Mouse (Mus musculus) cortical plate, adult 2 months (tissue): ENCODE measurements around the gene Fkrp.

Experiments used
- CTCF ChIP-seq: fragments of 200-500 bp; IDR thresholded peaks from 2 replicates; pipeline ENCODE4 v1.5.1; 2011; ENCODE audit warnings: mild to moderate bottlenecking, control low read depth, low read length; ENCODE audit not compliant: insufficient read depth; ENCODE audit errors: extremely low read depth
- POLR2A ChIP-seq: fragments of 200-500 bp; IDR thresholded peaks from 2 replicates; pipeline ENCODE4 v1.6.1; 2011; ENCODE audit warnings: mild to moderate bottlenecking, low read length, control low read depth; ENCODE audit not compliant: insufficient read depth; ENCODE audit errors: extremely low read depth

- no peak for TF ChIP-seq CTCF
- TF ChIP-seq POLR2A = no peak
These were observed 34.5 kb downstream of the Fkrp start for GRCm38 (mm10) chr7:16781816-16782554.
